Mouse (Mus musculus) forebrain, embryonic 12.5 days (tissue): ENCODE data around the gene Dapl1. TPM values are rescaled to one million over a fixed set of nuclear protein-coding genes. Genes with fewer than 3 reads are reported as not detected.
A peak's percentile ranks its signal among the peaks of the same experiment; 100 is the strongest.

Source experiments
- ATAC-seq: fragments of 200-750 bp; cut with Nextera tagmentation; 2 replicates; pipeline ENCODE4 v1.8.0; 2017; ENCODE audit warnings: moderate TSS enrichment; ENCODE audit not compliant: low FRiP score
- H3K27ac ChIP-seq: fragments of 300-500 bp; sonication (generic); 2 replicates; pipeline ENCODE4 v1.5.1; 2016; ENCODE audit warnings: mild to moderate bottlenecking
- H3K27me3 ChIP-seq: fragments of 300-500 bp; sonication (generic); 2 replicates; pipeline ENCODE4 v1.6.1; 2016; ENCODE audit warnings: mild to moderate bottlenecking
- H3K36me3 ChIP-seq: fragments of 300-500 bp; sonication (generic); replicated peaks from 2 replicates; pipeline ENCODE4 v1.6.1; 2016; ENCODE audit warnings: mild to moderate bottlenecking
- H3K4me1 ChIP-seq: fragments of 300-500 bp; sonication (generic); 2 replicates; pipeline ENCODE4 v1.6.1; 2016
- H3K4me2 ChIP-seq: fragments of 300-500 bp; sonication (generic); 2 replicates; pipeline ENCODE4 v1.6.1; 2016; ENCODE audit warnings: mild to moderate bottlenecking, moderate library complexity
- H3K4me3 ChIP-seq: fragments of 300-500 bp; sonication (generic); replicated peaks from 2 replicates; pipeline ENCODE4 v1.5.1; 2016; ENCODE audit warnings: mild to moderate bottlenecking
- H3K9ac ChIP-seq: fragments of 300-500 bp; sonication (generic); 2 replicates; pipeline ENCODE4 v1.6.1; 2016; ENCODE audit warnings: mild to moderate bottlenecking
- H3K9me3 ChIP-seq: fragments of 300-500 bp; sonication (generic); 2 replicates; pipeline ENCODE4 v1.6.1; 2016
- WGBS: fragments of 180-500 bp; shearing (Covaris S2); methylation state at CpG from one replicate; pipeline ENCODE4 v1.1.7; 2016; 5-methylcytosine and 5-hydroxymethylcytosine counted together
- polyA plus RNA-seq: library from polyadenylated mRNA; unstranded; fragments of >200 nt; fragmentation: Nextera tagmentation; extraction: Ambion mirVana; gene quantifications from 2 replicates; pipeline ENCODE4 v1.2.1, GENCODE M21; 2016

Gene Dapl1
- polyA plus RNA-seq = 0.61 and 0.77 TPM in 2 replicates

GRCm38 (mm10) chr2:59484438-59484837 is at the start of gene Dapl1:
Gene Dapl1, plus strand, starts transcription at chr2:59484653.
- H3K27ac ChIP-seq = no peak within 1 kb of the TSS
- WGBS = 70% methylated on average over 9 of the region's 9 CpGs
- no peak for ATAC-seq

GRCm38 (mm10) chr2:59434820-59435219 is 49.6 kb upstream of the Dapl1 start:
- ATAC-seq = no peak
- Histone ChIP-seq H3K27me3 (no peaks in the 10 kb centered on the region), H3K4me1 (peaks cover 4% of the 10 kb centered on the region; the same call in 1 of the 2 replicates), H3K27ac (no peak overlapping the region), H3K36me3 (no peaks in the 10 kb centered on the region), H3K9me3 (no peaks in the 10 kb centered on the region), H3K4me2 (no peak overlapping the region), H3K4me3 (no peak overlapping the region), H3K9ac (no peak overlapping the region)
- WGBS = 83% methylated on average over 9 of the region's 9 CpGs

More at GRCm38 (mm10) chr2:59484438-59484837, at the start of gene Dapl1:
- Histone ChIP-seq H3K4me2 (no peak within 1 kb of the TSS), H3K9ac (no peak within 1 kb of the TSS), H3K36me3 (no peaks in the 10 kb centered on the region), H3K27me3 (no peaks in the 10 kb centered on the region), H3K4me3 (no peak within 1 kb of the TSS), H3K9me3 (no peaks in the 10 kb centered on the region), H3K4me1 (peaks cover 14% of the 10 kb centered on the region)

- Histone ChIP-seq H3K27ac (no peak overlapping the region), H3K4me2 (peak overlapping the region; percentile 24; the same call in 1 of the 2 replicates)
- peak; percentile 65; the same call in 1 of the 2 replicates for ATAC-seq
These were observed 46.6 kb upstream of the Dapl1 start for GRCm38 (mm10) chr2:59437684-59438393.

DNA sequence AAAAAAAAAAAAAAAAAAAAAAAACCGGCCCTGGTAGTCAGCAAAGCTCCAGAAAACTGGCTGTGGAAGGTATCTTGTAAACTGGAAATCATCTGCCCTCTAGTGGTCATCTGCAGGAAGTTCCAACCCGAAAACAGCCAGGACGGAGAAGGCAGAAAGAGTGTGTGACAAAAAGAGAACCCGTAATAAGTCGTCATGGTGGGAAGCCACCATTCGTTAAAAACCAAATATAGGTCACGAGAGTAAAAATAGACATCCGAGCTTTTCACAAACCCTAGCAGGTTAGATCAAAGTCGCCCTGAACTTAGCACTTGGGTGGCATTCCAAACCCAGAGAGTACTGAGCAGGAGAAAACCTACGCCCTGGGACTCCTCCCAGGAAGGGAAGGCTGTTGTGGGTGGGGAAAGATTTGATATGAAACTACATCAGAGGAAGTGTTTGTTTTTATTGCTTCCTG is 45.9 kb upstream of the Dapl1 start:
- Histone ChIP-seq H3K4me3 (no peak overlapping the region), H3K36me3 (no peaks in the 10 kb centered on the region), H3K9me3 (no peaks in the 10 kb centered on the region), H3K4me2 (no peak overlapping the region), H3K9ac (no peak overlapping the region), H3K27me3 (no peaks in the 10 kb centered on the region), H3K4me1 (peaks cover 4% of the 10 kb centered on the region; the same call in 1 of the 2 replicates), H3K27ac (no peak overlapping the region)
- peak; percentile 67 for ATAC-seq
- WGBS = 25% methylated on average over 10 of the region's 10 CpGs

More at GRCm38 (mm10) chr2:59437684-59438393, 46.6 kb upstream of the Dapl1 start:
- peaks cover 4% of the 10 kb centered on the region; the same call in 1 of the 2 replicates for H3K4me1 ChIP-seq
- no peaks in the 10 kb centered on the region for H3K36me3 ChIP-seq
- H3K9ac ChIP-seq = no peak overlapping the region
- no peaks in the 10 kb centered on the region for H3K27me3 ChIP-seq
- WGBS = 81% methylated on average over 12 of the region's 12 CpGs
- no peak overlapping the region for H3K4me3 ChIP-seq
- H3K9me3 ChIP-seq = no peaks in the 10 kb centered on the region

DNA sequence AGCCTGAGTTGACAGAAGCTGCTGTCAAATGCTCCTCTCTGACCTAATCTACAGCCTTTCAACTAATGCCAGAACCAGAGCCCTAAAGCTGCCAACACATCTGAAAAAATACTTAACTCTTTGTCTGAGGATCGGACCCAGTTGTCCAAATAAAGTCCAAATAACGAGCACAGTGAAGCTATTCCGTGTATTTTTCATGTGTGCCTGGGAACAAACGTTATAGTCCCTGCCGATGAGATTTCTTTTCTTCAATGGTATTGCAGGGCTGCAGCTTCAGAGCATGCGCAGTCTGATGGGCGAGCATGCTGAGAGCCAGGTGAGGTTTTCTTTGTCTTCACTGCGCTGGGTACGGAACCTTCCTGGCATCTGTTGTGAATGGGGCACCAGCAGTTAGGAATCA is 44.6 kb upstream of the Dapl1 start:
- no peaks in the 10 kb centered on the region for H3K9me3 ChIP-seq
- WGBS = 73% methylated on average over 9 of the region's 9 CpGs
- H3K4me1 ChIP-seq = peaks cover 4% of the 10 kb centered on the region; the same call in 1 of the 2 replicates
- H3K36me3 ChIP-seq = no peaks in the 10 kb centered on the region
- no peak overlapping the region for H3K27ac ChIP-seq
- no peaks in the 10 kb centered on the region for H3K27me3 ChIP-seq
- H3K4me3 ChIP-seq = no peak overlapping the region
- no peak for ATAC-seq
- no peak overlapping the region for H3K4me2 ChIP-seq
- H3K9ac ChIP-seq = no peak overlapping the region

DNA sequence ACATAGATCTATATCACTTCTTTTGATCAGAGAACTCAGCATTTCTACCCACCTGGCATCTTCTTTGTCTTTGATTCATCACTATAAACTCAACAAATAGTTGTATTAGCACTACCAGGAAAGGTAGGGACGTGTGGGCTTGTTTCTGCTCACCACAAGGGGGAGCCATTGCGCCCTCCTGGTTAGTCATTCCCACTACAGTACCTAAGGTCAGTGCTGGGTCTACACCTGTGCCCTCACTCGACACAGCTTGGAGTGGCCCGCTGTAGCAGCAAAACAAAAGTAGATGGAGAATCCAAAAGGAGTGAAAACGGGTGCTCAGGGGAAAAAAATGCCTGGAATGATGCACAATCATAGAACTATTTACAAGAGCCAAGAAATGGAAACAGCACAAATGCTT is 44.0 kb upstream of the Dapl1 start:
- peaks cover 4% of the 10 kb centered on the region; the same call in 1 of the 2 replicates for H3K4me1 ChIP-seq
- no peak overlapping the region for H3K4me2 ChIP-seq
- no peak overlapping the region for H3K9ac ChIP-seq
- no peaks in the 10 kb centered on the region for H3K36me3 ChIP-seq
- H3K4me3 ChIP-seq = no peak overlapping the region
- no peak for ATAC-seq
- H3K9me3 ChIP-seq = no peaks in the 10 kb centered on the region
- no peak overlapping the region for H3K27ac ChIP-seq
- 33% methylated on average over 5 of the region's 5 CpGs for WGBS
- no peaks in the 10 kb centered on the region for H3K27me3 ChIP-seq

DNA sequence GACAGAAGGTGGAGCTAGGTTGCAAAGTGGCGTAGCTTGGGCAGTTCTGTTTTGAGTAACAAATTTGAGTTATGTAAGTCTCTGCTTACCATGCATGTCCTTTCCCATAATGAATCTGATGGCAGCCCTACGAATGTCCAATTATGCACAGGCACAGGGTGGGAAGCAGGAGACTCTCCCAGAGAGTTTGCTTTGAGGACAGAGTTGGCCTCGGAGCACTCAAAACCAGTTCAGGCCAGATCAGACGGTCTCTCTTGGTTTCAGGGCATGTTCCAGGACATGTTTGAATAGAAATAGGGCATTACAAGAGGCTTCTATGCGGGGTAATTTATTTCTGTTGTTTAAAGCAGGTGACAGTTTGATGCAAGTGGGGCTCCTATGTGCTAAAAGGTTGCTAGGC is 42.8 kb upstream of the Dapl1 start:
- H3K4me2 ChIP-seq = no peak overlapping the region
- no peak for ATAC-seq
- H3K9me3 ChIP-seq = no peaks in the 10 kb centered on the region
- no peaks in the 10 kb centered on the region for H3K36me3 ChIP-seq
- no peaks in the 10 kb centered on the region for H3K27me3 ChIP-seq
- H3K9ac ChIP-seq = no peak overlapping the region
- H3K4me1 ChIP-seq = peaks cover 4% of the 10 kb centered on the region; the same call in 1 of the 2 replicates
- H3K27ac ChIP-seq = no peak overlapping the region
- no peak overlapping the region for H3K4me3 ChIP-seq
- 82% methylated on average over 5 of the region's 5 CpGs for WGBS

DNA sequence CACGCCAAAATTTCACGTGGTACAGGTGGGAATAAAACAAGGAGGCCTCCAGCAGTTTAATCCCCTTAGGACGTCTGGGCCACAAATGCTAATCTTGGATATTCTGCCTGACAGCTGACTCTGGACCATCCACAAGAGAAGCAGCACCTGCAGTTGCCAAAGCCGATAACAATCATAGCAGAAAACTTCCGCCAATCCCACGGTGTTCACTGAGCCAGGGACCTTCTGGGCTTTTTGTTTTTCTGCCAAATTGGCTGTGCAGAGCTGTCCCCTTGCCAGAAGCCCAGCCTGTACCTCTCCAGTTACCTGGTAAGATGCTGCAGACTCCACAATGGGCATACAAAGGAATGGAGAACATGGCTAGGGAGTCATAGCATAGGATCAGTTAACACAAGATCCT is 37.8 kb upstream of the Dapl1 start:
- 66% methylated on average over 6 of the region's 6 CpGs for WGBS

DNA sequence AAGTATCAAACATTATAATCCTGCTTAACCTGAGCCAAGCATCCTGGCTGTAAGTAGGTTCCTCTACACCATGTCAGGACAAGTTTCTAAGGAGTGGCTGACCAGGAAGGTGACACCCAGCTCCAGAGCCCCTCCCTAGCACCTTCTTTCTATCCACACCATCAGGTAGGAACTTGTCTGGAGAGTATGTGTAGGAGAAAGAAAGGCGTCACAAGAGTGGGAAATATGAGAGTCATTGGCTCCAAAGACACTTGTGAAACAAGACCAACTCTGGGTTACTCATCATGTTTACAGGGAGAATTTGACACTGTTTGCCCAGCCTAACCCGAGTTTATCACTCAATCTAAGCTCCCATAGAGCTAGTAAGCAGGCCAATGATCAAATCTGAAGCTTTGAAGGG is 36.7 kb upstream of the Dapl1 start:
- no peak overlapping the region for H3K4me2 ChIP-seq
- WGBS = 73% methylated on average over 2 of the region's 2 CpGs
- no peaks in the 10 kb centered on the region for H3K36me3 ChIP-seq
- H3K9ac ChIP-seq = no peak overlapping the region
- no peak for ATAC-seq
- no peak overlapping the region for H3K27ac ChIP-seq
- no peak overlapping the region for H3K4me3 ChIP-seq
- no peaks in the 10 kb centered on the region for H3K27me3 ChIP-seq
- no peaks in the 10 kb centered on the region for H3K9me3 ChIP-seq
- H3K4me1 ChIP-seq = no peaks in the 10 kb centered on the region

More for the DNA sequence above, 37.8 kb upstream of the Dapl1 start:
- Histone ChIP-seq H3K36me3 (no peaks in the 10 kb centered on the region), H3K9me3 (no peaks in the 10 kb centered on the region), H3K27me3 (no peaks in the 10 kb centered on the region), H3K4me3 (no peak overlapping the region), H3K4me1 (no peaks in the 10 kb centered on the region), H3K4me2 (no peak overlapping the region), H3K9ac (no peak overlapping the region), H3K27ac (no peak overlapping the region)
- ATAC-seq = no peak

- H3K27ac ChIP-seq = no peak overlapping the region
- H3K9ac ChIP-seq = no peak overlapping the region
- no peaks in the 10 kb centered on the region for H3K36me3 ChIP-seq
- H3K27me3 ChIP-seq = no peaks in the 10 kb centered on the region
- H3K4me3 ChIP-seq = no peak overlapping the region
- WGBS = 93% methylated on average over 3 of the region's 3 CpGs
- H3K4me1 ChIP-seq = no peaks in the 10 kb centered on the region
- ATAC-seq = no peak
- no peaks in the 10 kb centered on the region for H3K9me3 ChIP-seq
- H3K4me2 ChIP-seq = no peak overlapping the region
These were observed 35.9 kb upstream of the Dapl1 start for GRCm38 (mm10) chr2:59448516-59448915.

DNA sequence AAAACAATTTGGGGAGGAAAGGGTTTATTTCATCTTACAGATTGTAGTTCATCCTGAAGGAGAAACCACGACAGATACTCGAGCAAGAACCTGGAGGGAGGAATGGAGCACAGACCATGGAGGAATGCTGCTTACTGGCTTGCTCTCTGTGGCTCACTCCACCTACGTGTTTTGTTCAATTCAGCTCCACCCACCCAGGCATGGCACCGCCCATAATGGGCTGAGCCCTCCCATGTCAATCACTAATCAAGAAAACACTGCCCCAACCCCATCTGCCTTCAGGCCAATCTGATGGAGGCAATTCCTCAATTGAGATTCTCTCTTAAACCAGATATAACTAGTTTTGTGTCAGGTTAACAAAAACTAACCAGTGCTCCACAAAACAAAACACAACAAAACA is 35.5 kb upstream of the Dapl1 start:
- Histone ChIP-seq H3K4me3 (no peak overlapping the region), H3K9ac (no peak overlapping the region), H3K36me3 (no peaks in the 10 kb centered on the region), H3K4me1 (no peaks in the 10 kb centered on the region), H3K4me2 (no peak overlapping the region), H3K27ac (no peak overlapping the region), H3K27me3 (no peaks in the 10 kb centered on the region), H3K9me3 (no peaks in the 10 kb centered on the region)
- WGBS = 82% methylated on average over 4 of the region's 4 CpGs
- ATAC-seq = no peak

DNA sequence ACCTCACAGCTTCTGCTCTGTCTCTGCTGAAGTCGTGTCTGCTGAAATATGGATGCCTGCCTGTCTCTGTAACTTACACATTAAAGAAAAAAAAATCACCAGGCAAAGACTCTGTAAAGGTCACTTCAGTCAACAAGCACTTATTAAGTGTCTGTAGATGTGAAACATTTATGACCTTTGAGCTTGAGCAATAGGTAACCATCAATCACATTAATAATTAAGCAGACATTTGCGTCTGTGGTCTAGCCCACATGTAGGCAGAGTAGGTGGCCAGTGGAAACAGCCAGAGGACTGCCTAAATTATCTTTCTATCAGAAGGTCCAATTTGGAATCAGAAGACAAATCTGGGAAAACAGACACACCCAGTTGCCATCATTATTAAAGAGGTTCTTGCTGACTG is 32.8 kb upstream of the Dapl1 start:
- Histone ChIP-seq H3K4me3 (no peak overlapping the region), H3K27me3 (no peaks in the 10 kb centered on the region), H3K9me3 (no peaks in the 10 kb centered on the region), H3K9ac (no peak overlapping the region), H3K4me1 (no peaks in the 10 kb centered on the region), H3K4me2 (no peak overlapping the region), H3K36me3 (no peaks in the 10 kb centered on the region), H3K27ac (no peak overlapping the region)
- WGBS = 79% methylated on average over 2 of the region's 2 CpGs
- no peak for ATAC-seq

DNA sequence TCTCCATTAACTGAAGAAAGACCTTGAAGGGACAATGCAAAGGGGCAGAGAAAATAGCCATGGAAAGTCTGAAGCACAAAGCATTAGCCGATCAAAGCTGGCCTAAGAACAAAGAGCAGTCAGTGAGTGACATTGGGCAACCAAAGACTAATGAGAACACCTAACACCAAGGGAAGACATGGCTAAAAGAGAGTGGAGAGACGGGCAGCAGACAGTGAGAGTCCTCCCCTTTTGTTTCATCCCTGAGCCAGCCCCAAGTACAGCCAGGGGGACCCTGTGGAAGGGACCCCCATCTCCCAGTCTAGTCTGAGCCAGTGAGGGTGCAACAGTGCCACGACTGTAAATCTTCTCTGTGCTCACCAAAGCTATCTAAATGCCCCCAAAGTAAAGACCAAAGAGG is 32.4 kb upstream of the Dapl1 start:
- Histone ChIP-seq H3K9me3 (no peaks in the 10 kb centered on the region), H3K9ac (no peak overlapping the region), H3K4me1 (no peaks in the 10 kb centered on the region), H3K27ac (no peak overlapping the region), H3K36me3 (no peaks in the 10 kb centered on the region), H3K27me3 (no peaks in the 10 kb centered on the region), H3K4me3 (no peak overlapping the region), H3K4me2 (no peak overlapping the region)
- 42% methylated on average over 3 of the region's 3 CpGs for WGBS
- no peak for ATAC-seq
